In the genomic region with DNA sequence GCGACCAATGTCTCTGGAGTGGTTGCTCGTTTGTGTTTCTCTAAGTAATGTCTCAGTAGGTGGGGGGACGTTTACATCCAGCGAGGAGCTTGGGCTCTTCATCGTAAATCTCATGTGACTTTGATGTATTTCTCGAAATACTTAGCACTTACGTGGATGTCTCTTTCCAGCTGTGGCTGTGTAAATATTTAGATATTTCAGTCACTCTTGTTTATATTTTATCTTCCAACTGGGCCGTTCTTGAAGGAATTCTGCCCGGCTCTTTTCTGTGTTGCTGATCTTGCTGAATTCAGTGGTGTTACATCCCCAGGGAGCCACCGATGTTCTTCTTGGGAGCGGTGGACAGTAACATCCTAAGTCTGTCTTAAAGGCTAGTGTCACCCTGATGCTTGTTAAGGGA, we compare ENCODE assay signal across 19 mouse cellular contexts.
DNase-seq lines count a peak whose midpoint lies in the region; ATAC-seq and TF ChIP-seq lines count a peak whose summit lies in the region.
"Had no signal": no experiment of that assay in that cellular context is flagged by ENCODE, and none has a peak within 500 bp of the region (broad histone marks: within the 10 kb centered on the region; RNA-seq: fewer than 3 reads in every experiment).

No protein-coding gene starts in this region.

- no peaks in the 10 kb centered on the region for H3K36me3 ChIP-seq in kidney, adult 2 months (ENCODE audit: control insufficient read depth, insufficient read depth, low read length)
- no peaks in the 10 kb centered on the region for H3K36me3 ChIP-seq in stomach, embryonic 15.5 days
- no peaks in the 10 kb centered on the region for H3K36me3 ChIP-seq in stomach, postnatal 0 days (ENCODE audit: control insufficient read depth, insufficient read depth, low read length)
- H3K36me3 ChIP-seq: embryonic facial prominence, embryonic 15.5 days; heart, embryonic 15.5 days; liver, embryonic 12.5 days had no signal

- 61% methylated on average over 11 of the region's 11 CpGs for WGBS in kidney, adult 2 months
- WGBS in stomach, embryonic 15.5 days = 35% methylated on average over 11 of the region's 11 CpGs
- 31% methylated on average over 11 of the region's 11 CpGs for WGBS in stomach, postnatal 0 days

- H3K4me2 ChIP-seq in stomach, embryonic 15.5 days = no peak overlapping the region
- no peak overlapping the region for H3K4me2 ChIP-seq in stomach, postnatal 0 days (replicated peaks; ENCODE audit: low read depth)
- H3K4me2 ChIP-seq: embryonic facial prominence, embryonic 15.5 days; heart, embryonic 15.5 days; hindbrain, embryonic 14.5 days; liver, embryonic 12.5 days; midbrain, embryonic 11.5 days had no signal

- peak; percentile 4 for DNase-seq in kidney, adult 2 months
- no peak for DNase-seq in kidney, adult 11 months
- no peak for DNase-seq in stomach, postnatal 0 days (ENCODE audit: low spot score)
- peak; percentile 26 for DNase-seq in lung, postnatal 25 days (ENCODE audit: low spot score)
- DNase-seq: adrenal gland, postnatal 36 days; cerebellum, adult 9-10 months; heart, postnatal 4 days; kidney, postnatal 10 days had no signal

- no peak overlapping the region for H3K4me3 ChIP-seq in kidney, adult 2 months (ENCODE audit: insufficient read depth, low read depth, low read length)
- H3K4me3 ChIP-seq in stomach, embryonic 15.5 days (replicated peaks) = no peak overlapping the region
- H3K4me3 ChIP-seq in stomach, postnatal 0 days (ENCODE audit: low read depth, low read length) = no peak overlapping the region
- H3K4me3 ChIP-seq: embryonic facial prominence, embryonic 15.5 days; heart, embryonic 15.5 days; liver, embryonic 12.5 days had no signal

- TF ChIP-seq CTCF in kidney, adult 2 months (conservative IDR thresholded peaks at IDR 0.05; ENCODE audit: insufficient read depth, insufficient read length, low read depth, low read length) = no peak
- no peak for TF ChIP-seq CTCF in stomach, postnatal 0 days (IDR thresholded peaks at IDR 0.05; ENCODE audit: low read depth)

- no peaks in the 10 kb centered on the region for H3K9me3 ChIP-seq in stomach, embryonic 15.5 days
- H3K9me3 ChIP-seq in stomach, postnatal 0 days (ENCODE audit: control insufficient read depth, low read length) = no peaks in the 10 kb centered on the region
- H3K9me3 ChIP-seq: embryonic facial prominence, embryonic 15.5 days; heart, embryonic 15.5 days; liver, embryonic 12.5 days had no signal

- H3K9ac ChIP-seq in stomach, embryonic 15.5 days = no peak overlapping the region
- H3K9ac ChIP-seq in stomach, postnatal 0 days (ENCODE audit: low read length) = no peak overlapping the region
- H3K9ac ChIP-seq: embryonic facial prominence, embryonic 15.5 days; heart, embryonic 15.5 days; hindbrain, embryonic 14.5 days; liver, embryonic 12.5 days had no signal

- H3K27me3 ChIP-seq in kidney, adult 2 months (replicated peaks; ENCODE audit: control insufficient read depth, insufficient read depth, low read length) = no peaks in the 10 kb centered on the region
- no peaks in the 10 kb centered on the region for H3K27me3 ChIP-seq in stomach, embryonic 15.5 days (replicated peaks)
- H3K27me3 ChIP-seq in stomach, postnatal 0 days (ENCODE audit: control insufficient read depth, insufficient read depth, low read length) = no peaks in the 10 kb centered on the region
- H3K27me3 ChIP-seq: embryonic facial prominence, embryonic 15.5 days; heart, embryonic 15.5 days; liver, embryonic 12.5 days had no signal

- ATAC-seq in stomach, embryonic 15.5 days (ENCODE audit: insufficient read depth, low FRiP score, low read depth) = peak; percentile 43; the same call in 1 of the 2 replicates
- ATAC-seq in stomach, postnatal 0 days (ENCODE audit: low FRiP score, low TSS enrichment) = no peak
- ATAC-seq in megakaryocyte progenitor cell, adult 5-6 weeks (replicated peaks; ENCODE audit: poor library complexity) = no peak
- no peak for ATAC-seq in activated CD4-positive, CD25-positive, alpha-beta regulatory T cell, adult 4 months
- ATAC-seq: forebrain, embryonic 14.5 days; inflammation-experienced regulatory T-cells, adult 6 months; liver, embryonic 12.5 days had no signal

- TF ChIP-seq EP300 in stomach, postnatal 0 days (optimal IDR thresholded peaks at IDR 0.05) = no peak

- no peak for TF ChIP-seq POLR2A in kidney, adult 2 months (IDR thresholded peaks at IDR 0.05; ENCODE audit: low read depth, low read length)

- no peaks in the 10 kb centered on the region for H3K4me1 ChIP-seq in kidney, adult 2 months (ENCODE audit: control insufficient read depth, insufficient read depth, low read length)
- peaks cover 5% of the 10 kb centered on the region; the same call in 1 of the 2 replicates for H3K4me1 ChIP-seq in stomach, embryonic 15.5 days
- H3K4me1 ChIP-seq in stomach, postnatal 0 days (replicated peaks; ENCODE audit: control insufficient read depth, insufficient read depth) = peaks cover 2% of the 10 kb centered on the region; the same call in 1 of the 2 replicates
- H3K4me1 ChIP-seq: heart, embryonic 15.5 days; liver, embryonic 12.5 days had no signal

- H3K27ac ChIP-seq in kidney, adult 2 months (ENCODE audit: insufficient read depth, low read depth, low read length) = no peak overlapping the region
- H3K27ac ChIP-seq in stomach, embryonic 15.5 days = no peak overlapping the region
- no peak overlapping the region; the same call in 1 of the 2 replicates for H3K27ac ChIP-seq in stomach, postnatal 0 days (replicated peaks)
- H3K27ac ChIP-seq: embryonic facial prominence, embryonic 15.5 days; heart, embryonic 15.5 days; hindbrain, embryonic 14.5 days; liver, embryonic 12.5 days; macrophage had no signal

Comparison
In these comparisons a context has a peak if more than half of its experiments do, and no peak if none do; other contexts are left out.
1. DNase-seq: peak in kidney, adult 2 months (single experiment) and lung, postnatal 25 days (single experiment); none in kidney, adult 11 months (single experiment) and stomach, postnatal 0 days (single experiment).